Mouse (Mus musculus): Measurements from ENCODE around the gene Gbx1. TPM values are rescaled to one million over a fixed set of nuclear protein-coding genes. Genes with fewer than 3 reads are reported as not detected.

Gene Gbx1
- polyA plus RNA-seq, 1 experiment from 2014 or later, result not detected

DNA sequence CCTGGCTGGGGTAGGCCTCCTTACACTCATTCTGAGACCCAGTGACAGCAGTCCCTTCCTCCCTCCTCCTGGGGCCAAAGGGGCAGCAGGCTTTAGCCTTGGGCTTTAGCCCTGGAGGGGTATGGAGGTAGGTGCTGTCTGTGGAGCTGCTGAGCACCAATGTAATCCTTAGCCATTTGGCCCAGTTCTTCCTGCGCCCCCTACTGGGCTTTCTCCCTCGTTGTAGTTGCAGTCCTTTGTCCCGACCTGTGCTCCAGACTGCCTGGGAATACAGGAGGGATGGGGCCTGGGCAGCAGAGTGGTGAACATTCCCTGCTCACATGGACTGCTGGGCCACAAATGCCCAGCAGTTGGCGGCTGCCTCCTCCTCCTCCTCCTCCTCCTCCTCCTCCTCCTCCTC lies 45.4 kb downstream of the Gbx1 start:
- no peak for TF ChIP-seq CTCF (IDR thresholded peaks at IDR 0.05)
- in situ Hi-C loops (cut with MboI; ENCODE audit: low pct_unique_long_range_greater_than_20kb), result no loop called here
- ATAC-seq (no peak), DNase-seq (ENCODE audit: low read depth, low spot score) (no peak)
- CTCF ChIA-PET, result interaction anchor here (0.8 to 1.4 kb wide), 4 partner anchors 10 to 87 kb away, joined by 3 read pairs; no protein-coding TSS in a partner anchor
- POLR2A ChIA-PET, result no interaction called here
- no peaks in the 10 kb centered on the region for H3K27me3 ChIP-seq

- DNase-seq (ENCODE audit: low read depth, low spot score) (no peak), ATAC-seq (no peak)
- ChIA-PET CTCF (interaction anchor here (1.2 kb wide), 1 partner anchor 10 kb away, joined by 4 read pairs; no protein-coding TSS in a partner anchor), POLR2A (no interaction called here)
- H3K27me3 ChIP-seq, result no peaks in the 10 kb centered on the region
- in situ Hi-C loops (cut with MboI; ENCODE audit: low pct_unique_long_range_greater_than_20kb), result no loop called here
- TF ChIP-seq CTCF (IDR thresholded peaks at IDR 0.05), result no peak
Observed at GRCm38 (mm10) chr5:24477909-24478308, 49.1 kb downstream of the Gbx1 start.

DNA sequence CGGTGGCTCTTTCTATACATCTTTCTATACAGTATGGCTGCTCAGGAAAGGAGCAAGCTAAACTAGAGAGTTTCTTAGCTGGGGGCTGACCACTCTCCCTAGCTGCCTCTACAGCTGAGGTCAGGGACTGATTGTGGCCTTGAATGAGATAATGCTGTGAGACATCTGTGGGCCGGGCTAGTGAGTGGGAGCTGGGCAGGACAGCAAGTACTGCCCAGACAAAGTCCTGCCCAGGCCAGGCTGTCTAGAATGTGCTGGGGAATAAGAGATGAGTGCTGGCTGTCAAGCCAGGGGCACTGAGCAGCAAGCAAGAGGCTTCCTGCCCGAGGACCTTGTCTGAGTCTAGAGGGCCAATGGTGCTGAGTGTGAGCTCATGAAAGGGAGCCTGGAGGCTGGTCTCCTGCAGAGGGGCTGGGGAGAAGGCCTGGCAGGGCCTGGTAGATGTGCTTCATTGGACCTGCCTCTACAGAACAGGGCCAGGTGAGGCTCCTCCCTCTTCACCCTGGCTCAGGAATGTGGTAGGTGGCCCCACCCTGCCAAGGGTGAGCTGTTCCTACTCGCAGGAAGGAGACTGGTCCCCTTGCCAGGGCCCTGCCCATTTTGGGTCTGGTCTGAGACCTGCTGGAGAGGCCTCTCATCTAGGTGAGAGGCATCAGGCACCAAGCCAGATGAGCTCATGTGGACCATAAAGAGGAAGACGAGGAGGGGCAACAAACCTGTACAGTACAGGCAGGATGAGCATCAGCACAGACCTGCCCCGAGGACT lies 51.3 kb downstream of the Gbx1 start:
- H3K27me3 ChIP-seq, result no peaks in the 10 kb centered on the region
- in situ Hi-C loops (cut with MboI; ENCODE audit: low pct_unique_long_range_greater_than_20kb), result no loop called here
- TF ChIP-seq CTCF (IDR thresholded peaks at IDR 0.05), result no peak
- DNase-seq (ENCODE audit: low read depth, low spot score), result no peak
- CTCF ChIA-PET, result interaction anchor here (1.4 to 13.4 kb wide), 3 partner anchors 10 to 82 kb away, joined by 4 to 106 read pairs (median 6); partner anchors contain the start of genes Abcb8 and Atg9b
- ATAC-seq, result no peak
- POLR2A ChIA-PET, result interaction anchor here (0.7 to 1.1 kb wide), 4 partner anchors 10 to 80 kb away, joined by 3 to 5 read pairs (median 4); partner anchors contain the start of gene Agap3

GRCm38 (mm10) chr5:24474723-24475261 lies 52.2 kb downstream of the Gbx1 start:
- TF ChIP-seq CTCF (IDR thresholded peaks at IDR 0.05), result no peak
- ChIA-PET CTCF (interaction anchor here (0.8 to 13.4 kb wide), 2 partner anchors 9 to 81 kb away, joined by 3 to 106 read pairs; partner anchors contain the start of genes Abcb8 and Atg9b), POLR2A (interaction anchor here (0.7 to 1.6 kb wide), 2 partner anchors 79 to 131 kb away, joined by 3 to 7 read pairs; no protein-coding TSS in a partner anchor)
- no peaks in the 10 kb centered on the region for H3K27me3 ChIP-seq
- ATAC-seq (no peak), DNase-seq (ENCODE audit: low read depth, low spot score) (no peak)
- in situ Hi-C loops (cut with MboI; ENCODE audit: low pct_unique_long_range_greater_than_20kb), result loop anchor here (5.0 kb wide), 1 partner anchor 77 kb away; no protein-coding TSS in a partner anchor

GRCm38 (mm10) chr5:24474025-24474722 lies 52.8 kb downstream of the Gbx1 start:
- H3K27me3 ChIP-seq, result no peaks in the 10 kb centered on the region
- no peak for DNase-seq (ENCODE audit: low read depth, low spot score)
- TF ChIP-seq CTCF (IDR thresholded peaks at IDR 0.05), result no peak
- in situ Hi-C loops (cut with MboI; ENCODE audit: low pct_unique_long_range_greater_than_20kb), result loop anchor here (5.0 kb wide), 1 partner anchor 77 kb away; no protein-coding TSS in a partner anchor
- CTCF ChIA-PET, result interaction anchor here (0.8 to 13.4 kb wide), 3 partner anchors 9 to 80 kb away, joined by 3 to 106 read pairs (median 3); partner anchors contain the start of genes Abcb8 and Atg9b
- no peak for ATAC-seq
- POLR2A ChIA-PET, result interaction anchor here (0.7 to 1.6 kb wide), 2 partner anchors 79 to 132 kb away, joined by 3 to 7 read pairs; no protein-coding TSS in a partner anchor

DNA sequence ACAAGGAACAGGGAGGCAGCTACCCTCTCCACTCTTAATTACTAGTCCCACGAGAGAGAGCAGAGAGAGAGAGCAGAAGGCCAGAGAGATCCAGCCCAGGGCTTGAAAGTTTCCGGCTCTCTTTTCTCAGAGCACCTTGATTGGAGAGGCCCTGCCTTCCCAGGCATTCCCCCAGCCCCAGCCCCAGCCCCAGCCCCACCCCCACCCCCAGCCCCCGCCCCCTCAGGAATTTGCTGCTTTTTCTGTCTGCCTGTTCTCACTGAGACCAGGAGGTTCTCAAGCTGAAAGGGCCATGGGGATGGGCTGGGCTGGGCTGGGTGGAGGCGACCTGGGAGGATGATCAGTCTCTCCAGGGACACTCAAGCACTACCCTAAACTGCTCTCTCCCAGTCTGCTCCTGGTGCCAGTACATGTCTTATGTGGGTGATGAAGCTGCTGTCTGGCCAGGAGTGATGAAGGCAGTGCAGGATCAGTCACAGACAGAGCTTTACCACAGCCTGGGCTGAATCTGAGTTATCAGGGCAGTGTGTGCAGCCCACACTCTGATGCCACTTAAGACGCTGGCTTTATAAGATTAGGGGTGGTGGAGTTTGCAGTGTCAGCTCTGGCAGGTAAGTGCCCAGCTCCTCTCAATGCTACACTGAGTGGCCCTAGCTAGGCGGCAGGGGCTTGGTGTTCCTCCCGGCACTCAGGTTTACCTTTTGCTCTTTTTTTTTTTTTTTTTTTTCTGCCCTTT lies 54.0 kb downstream of the Gbx1 start:
- ATAC-seq (no peak), DNase-seq (ENCODE audit: low read depth, low spot score) (no peak)
- CTCF ChIA-PET, result interaction anchor here (1.2 to 13.4 kb wide), 3 partner anchors 11 to 79 kb away, joined by 3 to 106 read pairs (median 6); partner anchors contain the start of genes Abcb8 and Atg9b
- H3K27me3 ChIP-seq, result no peaks in the 10 kb centered on the region
- no peak for TF ChIP-seq CTCF (IDR thresholded peaks at IDR 0.05)
- POLR2A ChIA-PET, result no interaction called here
- in situ Hi-C loops (cut with MboI; ENCODE audit: low pct_unique_long_range_greater_than_20kb), result loop anchor here (5.0 kb wide), 1 partner anchor 76 kb away; no protein-coding TSS in a partner anchor

- TF ChIP-seq CTCF (IDR thresholded peaks at IDR 0.05), result no peak
- ATAC-seq, result peak; percentile 63
- POLR2A ChIA-PET, result interaction anchor here (0.9 to 1.1 kb wide), 2 partner anchors 17 to 46 kb away, joined by 3 read pairs; no protein-coding TSS in a partner anchor
- in situ Hi-C loops (cut with MboI; ENCODE audit: low pct_unique_long_range_greater_than_20kb), result loop anchor here (5.0 kb wide), 1 partner anchor 73 kb away; no protein-coding TSS in a partner anchor
- CTCF ChIA-PET, result interaction anchor here (0.9 to 13.4 kb wide), 7 partner anchors 12 to 77 kb away, joined by 3 to 106 read pairs (median 3); partner anchors contain the start of genes Abcb8, Agap3 and Atg9b
- no peaks in the 10 kb centered on the region for H3K27me3 ChIP-seq
- no peak for DNase-seq (ENCODE audit: low read depth, low spot score)
Observed at GRCm38 (mm10) chr5:24470600-24470999, 56.4 kb downstream of the Gbx1 start.

DNA sequence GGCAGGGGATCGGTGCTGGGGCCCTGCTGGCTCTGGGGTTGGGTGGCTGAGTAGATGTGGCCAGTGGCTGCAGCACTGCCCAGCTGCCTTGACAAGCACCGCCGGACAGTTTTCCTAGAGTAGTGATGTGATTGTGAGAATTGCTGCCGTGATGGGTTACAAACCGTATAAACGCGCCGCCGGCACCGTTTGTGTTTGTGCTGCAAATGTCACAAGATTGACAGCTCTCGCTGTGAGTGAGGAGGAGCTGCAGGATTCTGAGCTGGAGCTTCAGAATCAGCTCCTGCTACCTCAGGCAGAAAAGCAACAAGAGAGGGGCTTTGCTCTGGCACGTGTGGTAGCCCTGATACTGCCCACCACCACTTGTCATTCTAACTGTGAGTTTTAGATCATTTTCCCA lies 60.2 kb downstream of the Gbx1 start:
- ChIA-PET POLR2A (interaction anchor here (1.1 to 1.3 kb wide), 2 partner anchors 12 to 41 kb away, joined by 4 to 8 read pairs; no protein-coding TSS in a partner anchor), CTCF (interaction anchor here (1.0 to 13.4 kb wide), 4 partner anchors 19 to 73 kb away, joined by 3 to 106 read pairs (median 6); partner anchors contain the start of genes Abcb8, Atg9b and Fastk)

GRCm38 (mm10) chr5:24455613-24456012 lies 71.4 kb downstream of the Gbx1 start:
- no peak for TF ChIP-seq CTCF (IDR thresholded peaks at IDR 0.05)
- H3K27me3 ChIP-seq, result no peaks in the 10 kb centered on the region
- no peak for ATAC-seq
- ChIA-PET POLR2A (interaction anchor here (1.6 kb wide), 1 partner anchor 11 kb away, joined by 8 read pairs; no protein-coding TSS in a partner anchor), CTCF (interaction anchor here (1.0 to 1.2 kb wide), 2 partner anchors 10 to 62 kb away, joined by 3 to 4 read pairs; partner anchors contain the start of gene Abcb8)
- no peak for DNase-seq (ENCODE audit: low read depth, low spot score)
- in situ Hi-C loops (cut with MboI; ENCODE audit: low pct_unique_long_range_greater_than_20kb), result no loop called here

More for the DNA sequence above, 60.2 kb downstream of the Gbx1 start:
- in situ Hi-C loops (cut with MboI; ENCODE audit: low pct_unique_long_range_greater_than_20kb), result loop anchor here (10.0 kb wide), 1 partner anchor 202 kb away; no protein-coding TSS in a partner anchor
- no peak for DNase-seq (ENCODE audit: low read depth, low spot score)
- TF ChIP-seq CTCF (IDR thresholded peaks at IDR 0.05), result no peak
- no peaks in the 10 kb centered on the region for H3K27me3 ChIP-seq
- no peak for ATAC-seq
